Mouse (Mus musculus): ENCODE measurements around the gene Smg9. TPM values are rescaled to one million over a fixed set of nuclear protein-coding genes. Genes with fewer than 3 reads are reported as not detected.
"Not testable (repeated sequence)": the region's sequence is repeated elsewhere in the genome, so short reads cannot be mapped to it uniquely, and the experiment has no call there.

Smg9 gene
- total RNA-seq, 2 experiments from 2014 or later, result 33.2 to 34.8 TPM

GRCm38 (mm10) chr7:24377091-24377865 lies 22.1 kb upstream of the Smg9 start:
- DNase-seq (ENCODE audit: low spot score in 2 of 2), result no peak

- no peak for DNase-seq (ENCODE audit: low spot score in 2 of 2)
These were observed 21.2 kb upstream of the Smg9 start for GRCm38 (mm10) chr7:24378049-24378701.

- no peak for DNase-seq (ENCODE audit: low spot score in 2 of 2)
These were observed 19.5 kb upstream of the Smg9 start for GRCm38 (mm10) chr7:24379934-24380333.

GRCm38 (mm10) chr7:24380370-24380769 lies 19.0 kb upstream of the Smg9 start:
- no peak for DNase-seq (ENCODE audit: low spot score in 2 of 2)

GRCm38 (mm10) chr7:24382730-24383372 lies 16.6 kb upstream of the Smg9 start:
- DNase-seq (ENCODE audit: low spot score in 2 of 2), result no peak

GRCm38 (mm10) chr7:24384070-24384469 lies 15.3 kb upstream of the Smg9 start:
- DNase-seq (ENCODE audit: low spot score in 2 of 2), result no peak

GRCm38 (mm10) chr7:24384827-24385226 lies 14.6 kb upstream of the Smg9 start:
- peak in 1 of 2 experiments; percentile 74 for DNase-seq (ENCODE audit: low spot score in 2 of 2)

- DNase-seq (ENCODE audit: low spot score in 2 of 2), result peak in 1 of 2 experiments; percentile 6
These were observed 12.3 kb upstream of the Smg9 start for GRCm38 (mm10) chr7:24387059-24387556.

- no peak for DNase-seq (ENCODE audit: low spot score in 2 of 2)
These were observed 9.8 kb upstream of the Smg9 start for GRCm38 (mm10) chr7:24389516-24390187.

- no peak for DNase-seq (ENCODE audit: low spot score in 2 of 2)
These were observed 8.9 kb upstream of the Smg9 start for GRCm38 (mm10) chr7:24390512-24390911.

- no peak for DNase-seq (ENCODE audit: low spot score in 2 of 2)
These were observed 8.3 kb upstream of the Smg9 start for GRCm38 (mm10) chr7:24391077-24391476.

GRCm38 (mm10) chr7:24391687-24392086 lies 7.7 kb upstream of the Smg9 start:
- DNase-seq (ENCODE audit: low spot score in 2 of 2), result no peak

- DNase-seq (ENCODE audit: low spot score in 2 of 2), result no peak
These were observed 5.4 kb upstream of the Smg9 start for GRCm38 (mm10) chr7:24394054-24394453.

- DNase-seq (ENCODE audit: low spot score in 2 of 2), result no peak
These were observed 4.8 kb upstream of the Smg9 start for GRCm38 (mm10) chr7:24394475-24395161.

- DNase-seq (ENCODE audit: low spot score in 2 of 2), result no peak
These were observed 2.6 kb upstream of the Smg9 start for GRCm38 (mm10) chr7:24396832-24397231.

- DNase-seq (ENCODE audit: low spot score in 2 of 2), result no peak
These were observed 980 bp upstream of the Smg9 start for GRCm38 (mm10) chr7:24398364-24398913.

GRCm38 (mm10) chr7:24400082-24400452 lies 648 bp downstream of the Smg9 start:
- DNase-seq (ENCODE audit: low spot score in 2 of 2), result no peak

GRCm38 (mm10) chr7:24400489-24400888 lies 1.1 kb downstream of the Smg9 start:
- not testable (repeated sequence) for DNase-seq (ENCODE audit: low spot score in 2 of 2)

- no peak for DNase-seq (ENCODE audit: low spot score in 2 of 2)
These were observed 3.4 kb downstream of the Smg9 start for GRCm38 (mm10) chr7:24402851-24403250.

- no peak for DNase-seq (ENCODE audit: low spot score in 2 of 2)
These were observed 6.2 kb downstream of the Smg9 start for GRCm38 (mm10) chr7:24405649-24406048.
